Mouse (Mus musculus) cerebellum, adult 2 months (tissue): ENCODE results near the gene Clec16a.

ENCODE experiments used
- CTCF ChIP-seq: fragments of 200-500 bp; IDR thresholded peaks from 2 replicates; pipeline ENCODE4 v1.5.1; 2011; ENCODE audit warnings: low read depth, mild to moderate bottlenecking, control low read depth, low read length, moderate library complexity, borderline replicate concordance; ENCODE audit not compliant: insufficient read depth
- POLR2A ChIP-seq: fragments of 200-500 bp; IDR thresholded peaks from 2 replicates; pipeline ENCODE4 v1.6.1; 2011; ENCODE audit warnings: low read length, control low read depth, borderline replicate concordance; ENCODE audit not compliant: insufficient read depth

GRCm38 (mm10) chr16:10542698-10543365, 2.3 kb upstream of the Clec16a start, which contains the start of gene Dexi:
- TF ChIP-seq POLR2A = peak; percentile 90
- no peak for TF ChIP-seq CTCF
